Comparison of ENCODE assay signal across 8 mouse cellular contexts in genomic region chr3:137955560-137956081, GRCm38 (mm10). TPM values are rescaled to one million over a fixed set of nuclear protein-coding genes. Genes with fewer than 3 reads are reported as not detected.
DNase-seq lines count a peak whose midpoint lies in the region; ATAC-seq lines count a peak whose summit lies in the region.

No protein-coding gene starts in this region.

- no peak for DNase-seq in kidney, adult 18-20 months
- peak; percentile 34 for DNase-seq in MN1 (ENCODE audit: low spot score)
- DNase-seq in hindbrain, embryonic 11.5 days (ENCODE audit: low spot score): peak; percentile 13
- DNase-seq in cerebellum, postnatal 4 days (ENCODE audit: low spot score in 2 of 2): no peak
- DNase-seq in gastrocnemius, postnatal 25 days: no peak
- DNase-seq in left cerebral cortex, postnatal 14 days (ENCODE audit: low spot score in 2 of 2): no peak

- H3K27ac ChIP-seq in kidney, embryonic 14.5 days (ENCODE audit: low read depth, low read length): no peak overlapping the region
- H3K27ac ChIP-seq in hindbrain, embryonic 11.5 days (ENCODE audit: low read depth, low read length): no peak overlapping the region

- ATAC-seq in kidney, embryonic 14.5 days (ENCODE audit: low FRiP score, low TSS enrichment): peak; percentile 38; the same call in 1 of the 2 replicates
- ATAC-seq in hindbrain, embryonic 11.5 days (ENCODE audit: low FRiP score): no peak

- H3K4me3 ChIP-seq in kidney, embryonic 14.5 days (ENCODE audit: low read length): peak overlapping the region; percentile 5; the same call in 1 of the 2 replicates
- H3K4me3 ChIP-seq in hindbrain, embryonic 11.5 days (ENCODE audit: low read depth, low read length): no peak overlapping the region
- peak overlapping the region; percentile 3 for H3K4me3 ChIP-seq in megakaryocyte, embryonic 14.5 days (replicated peaks)

- no peak overlapping the region for H3K9ac ChIP-seq in kidney, embryonic 14.5 days (ENCODE audit: low read depth, low read length)
- no peak overlapping the region for H3K9ac ChIP-seq in hindbrain, embryonic 11.5 days (ENCODE audit: low read depth, low read length)

- 15% methylated on average over 16 of the region's 16 CpGs for WGBS in kidney, embryonic 14.5 days
- WGBS in hindbrain, embryonic 11.5 days: 26% methylated on average over 16 of the region's 16 CpGs

- no peaks in the 10 kb centered on the region for H3K36me3 ChIP-seq in kidney, embryonic 14.5 days (ENCODE audit: control insufficient read depth, insufficient read depth, low read length)
- H3K36me3 ChIP-seq in hindbrain, embryonic 11.5 days (ENCODE audit: control insufficient read depth, insufficient read depth, low read length): no peaks in the 10 kb centered on the region
- peaks cover 93% of the 10 kb centered on the region for H3K36me3 ChIP-seq in megakaryocyte, embryonic 14.5 days (replicated peaks; ENCODE audit: low read length)

- H3K27me3 ChIP-seq in kidney, embryonic 14.5 days (ENCODE audit: control insufficient read depth, insufficient read depth, low read length): no peaks in the 10 kb centered on the region
- no peaks in the 10 kb centered on the region for H3K27me3 ChIP-seq in hindbrain, embryonic 11.5 days (ENCODE audit: control insufficient read depth, insufficient read depth, low read length)
- no peaks in the 10 kb centered on the region for H3K27me3 ChIP-seq in megakaryocyte, embryonic 14.5 days (replicated peaks)

- intact Hi-C loops in left cerebral cortex, postnatal 14 days (cut with DNase I): no loop called here

- H3K4me1 ChIP-seq in kidney, embryonic 14.5 days (ENCODE audit: control insufficient read depth, insufficient read depth, low read length): peaks cover 13% of the 10 kb centered on the region
- H3K4me1 ChIP-seq in hindbrain, embryonic 11.5 days (replicated peaks; ENCODE audit: control insufficient read depth, insufficient read depth, low read length): no peaks in the 10 kb centered on the region
- peaks cover 90% of the 10 kb centered on the region for H3K4me1 ChIP-seq in megakaryocyte, embryonic 14.5 days

- H3K9me3 ChIP-seq in kidney, embryonic 14.5 days (ENCODE audit: control insufficient read depth, low read length): no peaks in the 10 kb centered on the region
- H3K9me3 ChIP-seq in hindbrain, embryonic 11.5 days (ENCODE audit: control insufficient read depth, low read length): no peaks in the 10 kb centered on the region
- no peaks in the 10 kb centered on the region for H3K9me3 ChIP-seq in megakaryocyte, embryonic 14.5 days

- H3K4me2 ChIP-seq in kidney, embryonic 14.5 days (replicated peaks; ENCODE audit: low read depth, low read length): peak overlapping the region; percentile 31
- H3K4me2 ChIP-seq in hindbrain, embryonic 11.5 days (replicated peaks; ENCODE audit: low read depth, low read length): no peak overlapping the region

RNA-seq across cellular contexts. Expression of gene Dapp1, which starts 25.7 kb away (rescaled TPM):
- polyA plus RNA-seq in kidney, embryonic 14.5 days (2014; fragmentation: Nextera tagmentation; extraction: Ambion mirVana): 7.2 and 11.4 TPM in 2 replicates
- 2.6 and 3.7 TPM in 2 replicates for polyA plus RNA-seq in hindbrain, embryonic 11.5 days (2014; fragmentation: Nextera tagmentation; extraction: Ambion mirVana)
- 8.0 and 32.0 TPM in 2 replicates for polyA plus RNA-seq in megakaryocyte, embryonic 14.5 days (2012; ENCODE audit: insufficient read depth, low replicate concordance)
- total RNA-seq in gastrocnemius, postnatal 25 days (2021): 1 to 10 TPM in 1 of 2 experiments, under 1 TPM in 1; 0.84 to 1.3 TPM
- 1 to 10 TPM; 2.9 to 3.0 TPM for total RNA-seq in left cerebral cortex, postnatal 14 days (2021)

RNA-seq across cellular contexts. Expression of gene Lamtor3, which starts 37.3 kb away (rescaled TPM):
- 111 TPM in 2 replicates for polyA plus RNA-seq in kidney, embryonic 14.5 days (2014; fragmentation: Nextera tagmentation; extraction: Ambion mirVana)
- 96.9 and 103 TPM in 2 replicates for polyA plus RNA-seq in hindbrain, embryonic 11.5 days (2014; fragmentation: Nextera tagmentation; extraction: Ambion mirVana)
- 5.9 and 25.2 TPM in 2 replicates for polyA plus RNA-seq in megakaryocyte, embryonic 14.5 days (2012; ENCODE audit: insufficient read depth, low replicate concordance)
- total RNA-seq in gastrocnemius, postnatal 25 days (2021): 10 to 100 TPM; 48.5 to 55.8 TPM
- total RNA-seq in left cerebral cortex, postnatal 14 days (2021): 10 to 100 TPM; 67.3 to 79.5 TPM

Comparison
In these comparisons a context has a peak if more than half of its experiments do, and no peak if none do; other contexts are left out.
1. DNase-seq: peak in MN1 (single experiment) and hindbrain, embryonic 11.5 days (single experiment); none in kidney, adult 18-20 months (single experiment), cerebellum, postnatal 4 days (0 of 2), gastrocnemius, postnatal 25 days (single experiment) and left cerebral cortex, postnatal 14 days (0 of 2).